Comparison of ENCODE assay signal across 19 mouse cellular contexts in genomic region chr10:33083627-33084158, GRCm38 (mm10). TPM values are rescaled to one million over a fixed set of nuclear protein-coding genes. Genes with fewer than 3 reads are reported as not detected.
DNase-seq lines count a peak whose midpoint lies in the region; ATAC-seq and TF ChIP-seq lines count a peak whose summit lies in the region.
"Had no signal": no experiment of that assay in that cellular context is flagged by ENCODE, and none has a peak within 500 bp of the region (broad histone marks: within the 10 kb centered on the region; RNA-seq: fewer than 3 reads in every experiment).

No protein-coding gene starts in this region.

- no peak overlapping the region for H3K9ac ChIP-seq in hindbrain, embryonic 15.5 days
- no peak overlapping the region for H3K9ac ChIP-seq in forebrain, embryonic 13.5 days
- peak overlapping the region; percentile 79 for H3K9ac ChIP-seq in heart, postnatal 0 days (replicated peaks; ENCODE audit: low read depth, low read length)
- H3K9ac ChIP-seq: hindbrain, embryonic 14.5 days; lung, embryonic 15.5 days had no signal

- WGBS in hindbrain, embryonic 15.5 days, result 65% methylated on average over 5 of the region's 5 CpGs
- 83% methylated on average over 5 of the region's 5 CpGs for whole genome bisulfite sequencing in hindbrain, embryonic 10.5 days
- WGBS in forebrain, embryonic 13.5 days, result 66% methylated on average over 5 of the region's 5 CpGs
- WGBS in heart, postnatal 0 days, result 25% methylated on average over 5 of the region's 5 CpGs

- no peaks in the 10 kb centered on the region for H3K27me3 ChIP-seq in hindbrain, embryonic 15.5 days
- H3K27me3 ChIP-seq in hindbrain, embryonic 10.5 days (ENCODE audit: insufficient read depth, poor library complexity, severe bottlenecking), result no peaks in the 10 kb centered on the region
- H3K27me3 ChIP-seq in forebrain, embryonic 13.5 days, result no peaks in the 10 kb centered on the region
- no peaks in the 10 kb centered on the region for H3K27me3 ChIP-seq in heart, postnatal 0 days (ENCODE audit: control insufficient read depth, insufficient read depth, low read length)
- H3K27me3 ChIP-seq: lung, embryonic 15.5 days had no signal

- H3K4me1 ChIP-seq in hindbrain, embryonic 15.5 days (replicated peaks), result no peaks in the 10 kb centered on the region
- no peaks in the 10 kb centered on the region for H3K4me1 ChIP-seq in hindbrain, embryonic 10.5 days (replicated peaks)
- peaks cover 8% of the 10 kb centered on the region; the same call in 1 of the 2 replicates for H3K4me1 ChIP-seq in forebrain, embryonic 13.5 days
- H3K4me1 ChIP-seq in heart, postnatal 0 days (ENCODE audit: control insufficient read depth, insufficient read depth), result peaks cover 13% of the 10 kb centered on the region; the same call in 1 of the 2 replicates
- H3K4me1 ChIP-seq: lung, embryonic 15.5 days had no signal

- H3K27ac ChIP-seq in hindbrain, embryonic 15.5 days (replicated peaks), result no peak overlapping the region
- H3K27ac ChIP-seq in hindbrain, embryonic 10.5 days, result no peak overlapping the region
- no peak overlapping the region; the same call in 1 of the 2 replicates for H3K27ac ChIP-seq in forebrain, embryonic 13.5 days
- peak overlapping the region; percentile 95 for H3K27ac ChIP-seq in heart, postnatal 0 days (ENCODE audit: low read depth)
- H3K27ac ChIP-seq: hindbrain, embryonic 14.5 days; lung, embryonic 15.5 days; stomach, postnatal 0 days had no signal

- TF ChIP-seq EP300 in heart, postnatal 0 days (IDR thresholded peaks at IDR 0.05; ENCODE audit: low read depth), result no peak

- H3K36me3 ChIP-seq in hindbrain, embryonic 15.5 days, result no peaks in the 10 kb centered on the region
- no peaks in the 10 kb centered on the region for H3K36me3 ChIP-seq in hindbrain, embryonic 10.5 days
- no peaks in the 10 kb centered on the region for H3K36me3 ChIP-seq in forebrain, embryonic 13.5 days (ENCODE audit: poor library complexity, severe bottlenecking)
- no peaks in the 10 kb centered on the region for H3K36me3 ChIP-seq in heart, postnatal 0 days (replicated peaks; ENCODE audit: control insufficient read depth, insufficient read depth, low read length)
- H3K36me3 ChIP-seq: lung, embryonic 15.5 days had no signal

- peak; percentile 45 for DNase-seq in gastrocnemius, adult 18-20 months (ENCODE audit: low spot score)
- no peak for DNase-seq in gastrocnemius, adult 8-10 months (ENCODE audit: low spot score in 2 of 2)
- no peak for DNase-seq in hindbrain, embryonic 10.5 days (ENCODE audit: low spot score)
- DNase-seq in heart, postnatal 0 days (ENCODE audit: low spot score), result peak; percentile 61
- no peak for DNase-seq in adrenal gland, adult 18-20 months (ENCODE audit: low spot score in 2 of 2)
- DNase-seq: adrenal gland, postnatal 36 days; cerebellum, postnatal 14 days; kidney, adult 11 months; kidney, postnatal 25 days; thymus, postnatal 25 days had no signal

- no peak for TF ChIP-seq CTCF in heart, postnatal 0 days (IDR thresholded peaks at IDR 0.05; ENCODE audit: low read depth)

- H3K4me3 ChIP-seq in hindbrain, embryonic 15.5 days, result no peak overlapping the region
- no peak overlapping the region for H3K4me3 ChIP-seq in hindbrain, embryonic 10.5 days
- no peak overlapping the region for H3K4me3 ChIP-seq in forebrain, embryonic 13.5 days
- peak overlapping the region; percentile 61 for H3K4me3 ChIP-seq in heart, postnatal 0 days (ENCODE audit: low read depth, low read length)
- H3K4me3 ChIP-seq: lung, embryonic 15.5 days had no signal

- no peak overlapping the region for H3K4me2 ChIP-seq in hindbrain, embryonic 15.5 days
- H3K4me2 ChIP-seq in forebrain, embryonic 13.5 days, result no peak overlapping the region
- H3K4me2 ChIP-seq in heart, postnatal 0 days (ENCODE audit: low read depth, low read length), result peak overlapping the region; percentile 40; the same call in 1 of the 2 replicates
- H3K4me2 ChIP-seq: hindbrain, embryonic 14.5 days; liver, embryonic 11.5 days; lung, embryonic 15.5 days had no signal

- no peaks in the 10 kb centered on the region for H3K9me3 ChIP-seq in hindbrain, embryonic 15.5 days
- H3K9me3 ChIP-seq in hindbrain, embryonic 10.5 days, result no peaks in the 10 kb centered on the region
- H3K9me3 ChIP-seq in forebrain, embryonic 13.5 days (replicated peaks), result no peaks in the 10 kb centered on the region
- H3K9me3 ChIP-seq in heart, postnatal 0 days (replicated peaks; ENCODE audit: control insufficient read depth, low read length), result no peaks in the 10 kb centered on the region
- H3K9me3 ChIP-seq: lung, embryonic 15.5 days had no signal

- ATAC-seq in hindbrain, embryonic 15.5 days (ENCODE audit: low FRiP score, low read depth), result 0 out of 2 replicates have a peak, but pooled peaks have one; percentile 23
- peak; percentile 70 for ATAC-seq in forebrain, embryonic 13.5 days
- peak; percentile 71 for ATAC-seq in heart, postnatal 0 days (ENCODE audit: insufficient read depth, low read depth)
- ATAC-seq: activated CD4-positive, CD25-positive, alpha-beta regulatory T cell, adult 4 months had no signal

RNA-seq across cellular contexts. Expression of gene Trdn, which starts 3.3 kb away (rescaled TPM):
- 1,000 to 10,000 TPM; 1,385 to 1,433 TPM for total RNA-seq in gastrocnemius, adult 18-20 months (2021)
- 1,000 to 10,000 TPM; 1,129 to 1,308 (median 1,210) TPM for total RNA-seq in gastrocnemius, adult 8-10 months (2022)
- 0.19 and 0.22 TPM in 2 replicates for polyA plus RNA-seq in hindbrain, embryonic 15.5 days (2015; fragmentation: Nextera tagmentation; extraction: Ambion mirVana)
- not detected in 2 replicates for polyA plus RNA-seq in hindbrain, embryonic 10.5 days (2016; fragmentation: Nextera tagmentation; extraction: Ambion mirVana)
- polyA plus RNA-seq in forebrain, embryonic 13.5 days (2015; fragmentation: Nextera tagmentation; extraction: Ambion mirVana), result 0.21 and 0.24 TPM in 2 replicates
- 98.5 and 133 TPM in 2 replicates for total RNA-seq in heart, postnatal 0 days (2014; rRNA removed; ENCODE audit: low replicate concordance)
- 511 and 519 TPM in 2 replicates for polyA plus RNA-seq in heart, postnatal 0 days (2015; fragmentation: Nextera tagmentation; extraction: Ambion mirVana)
- under 1 TPM in 1 of 2 experiments, not detected in 1; 0.19 TPM for total RNA-seq in adrenal gland, adult 18-20 months (2021)
- total RNA-seq: adrenal gland, postnatal 36 days; layer of hippocampus, postnatal 25 days; megakaryocyte progenitor cell, adult 5-6 weeks had no signal

Comparison
In these comparisons a context has a peak if more than half of its experiments do, and no peak if none do; other contexts are left out.
1. DNase-seq: peak in gastrocnemius, adult 18-20 months (single experiment) and heart, postnatal 0 days (single experiment); none in gastrocnemius, adult 8-10 months (0 of 2), hindbrain, embryonic 10.5 days (single experiment) and adrenal gland, adult 18-20 months (0 of 2).
2. RNA of gene Trdn, which starts 3.3 kb away (total RNA-seq): 1,385 to 1,433 TPM in gastrocnemius, adult 18-20 months, 1,129 to 1,308 TPM in gastrocnemius, adult 8-10 months and 98.5 to 133 TPM in heart, postnatal 0 days; 0.19 TPM in adrenal gland, adult 18-20 months; every median in the first group is over 10 times any median in the second.
3. Peak in every context shown above with its lines, with median percentiles within 50 percentile points of each other: ATAC-seq.